Mouse (Mus musculus) heart, postnatal 14 days (tissue): ENCODE data around the gene Inpp4a. TPM values are rescaled to one million over a fixed set of nuclear protein-coding genes. Genes with fewer than 3 reads are reported as not detected.

ENCODE experiments used
- DNase-seq, 2 experiments: peaks; one replicate each; pipeline ENCODE4 v3.0.0; 2021 to 2022
- intact Hi-C: fragments of 180-260 bp; cut with DNase I; formaldehyde crosslinking; loops from one replicate; pipeline ENCODE4 v1.15.1; 2025
- total RNA-seq, 2 experiments: library from RNA; stranded (reverse); gene quantifications; 2 replicates each; pipeline ENCODE4 v1.2.3; 2021

The Inpp4a gene
- total RNA-seq, 2 experiments from 2014 or later: 17.2 to 17.3 TPM

DNA sequence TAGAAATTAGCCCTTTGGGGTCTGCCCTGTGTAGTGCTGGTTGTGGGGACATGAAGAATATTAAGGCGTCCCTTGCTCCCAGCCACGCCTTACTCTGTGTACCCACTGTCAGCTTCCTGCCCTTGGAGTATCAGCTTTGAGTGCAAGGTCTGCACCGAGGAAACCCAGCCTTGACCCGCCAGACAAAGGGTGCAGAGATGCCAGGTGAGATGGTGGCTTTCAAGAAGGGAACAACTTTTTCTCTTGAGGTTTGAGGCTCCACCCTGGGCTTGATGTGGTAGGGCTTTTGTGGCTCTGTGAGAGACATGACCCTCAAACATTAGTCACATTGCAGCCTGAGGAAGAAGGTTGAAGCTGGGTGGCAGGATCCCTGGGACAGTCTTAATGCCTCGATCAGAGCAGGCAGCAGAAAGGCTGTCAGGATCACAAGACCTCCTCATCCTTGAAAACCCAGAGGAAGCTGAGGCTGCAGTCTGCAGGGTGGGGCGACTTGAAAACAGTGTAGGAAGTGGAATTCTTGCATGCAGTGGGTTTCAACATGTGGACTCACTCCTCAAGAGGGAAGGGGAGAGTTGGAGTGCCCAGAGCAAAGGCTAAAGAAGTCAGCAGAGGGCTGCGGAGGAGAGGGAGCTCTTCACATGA is 18.1 kb downstream of the Inpp4a start:
- no peak for DNase-seq
- intact Hi-C loops: no loop called here

- intact Hi-C loops: no loop called here
- no peak for DNase-seq
Observed at GRCm38 (mm10) chr1:37318558-37318957, 18.9 kb downstream of the Inpp4a start.

GRCm38 (mm10) chr1:37322690-37323089 is 23.0 kb downstream of the Inpp4a start:
- DNase-seq: no peak
- intact Hi-C loops: no loop called here

DNA sequence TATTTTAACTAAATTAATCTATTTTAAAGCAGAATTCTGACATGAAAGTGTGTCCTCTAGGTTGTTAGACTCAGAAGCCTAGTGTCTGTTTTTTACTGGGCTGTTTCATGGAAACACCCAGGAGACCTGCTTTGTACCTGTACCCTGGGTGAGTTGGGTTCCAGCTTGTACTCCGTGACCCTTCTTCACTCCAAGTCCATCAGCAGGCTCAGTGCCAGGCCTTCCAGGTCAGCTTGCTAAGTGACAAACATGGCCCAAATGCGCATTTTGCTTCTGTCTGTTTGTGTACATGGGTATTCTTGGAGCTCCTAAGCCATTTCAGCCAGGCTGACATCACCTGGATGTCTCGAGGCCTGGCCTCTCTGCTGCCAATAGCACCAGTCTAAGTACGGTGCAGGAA is 23.5 kb downstream of the Inpp4a start:
- no peak for DNase-seq
- intact Hi-C loops: no loop called here

DNA sequence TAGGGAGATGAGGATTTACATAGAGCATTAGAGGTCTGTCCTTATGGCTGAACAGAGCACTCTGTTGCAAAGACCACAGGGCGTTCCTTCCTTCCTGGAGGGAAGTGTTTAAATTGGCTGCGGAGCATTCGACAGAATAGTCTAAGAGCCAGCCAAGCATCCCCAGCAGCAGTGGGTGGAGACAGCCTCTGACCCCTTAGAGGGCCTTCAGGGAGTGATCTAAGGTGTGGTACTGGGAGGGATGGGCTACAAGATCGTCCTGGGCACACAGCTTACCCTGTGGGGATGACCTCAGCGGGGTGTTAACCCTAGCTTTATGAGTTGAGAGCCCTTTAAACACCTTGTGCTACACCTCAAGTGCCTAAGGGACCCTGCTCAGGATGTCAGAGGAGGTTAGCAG is 24.9 kb downstream of the Inpp4a start:
- DNase-seq: no peak
- intact Hi-C loops: no loop called here

GRCm38 (mm10) chr1:37327311-37327710 is 27.6 kb downstream of the Inpp4a start:
- intact Hi-C loops: no loop called here

DNA sequence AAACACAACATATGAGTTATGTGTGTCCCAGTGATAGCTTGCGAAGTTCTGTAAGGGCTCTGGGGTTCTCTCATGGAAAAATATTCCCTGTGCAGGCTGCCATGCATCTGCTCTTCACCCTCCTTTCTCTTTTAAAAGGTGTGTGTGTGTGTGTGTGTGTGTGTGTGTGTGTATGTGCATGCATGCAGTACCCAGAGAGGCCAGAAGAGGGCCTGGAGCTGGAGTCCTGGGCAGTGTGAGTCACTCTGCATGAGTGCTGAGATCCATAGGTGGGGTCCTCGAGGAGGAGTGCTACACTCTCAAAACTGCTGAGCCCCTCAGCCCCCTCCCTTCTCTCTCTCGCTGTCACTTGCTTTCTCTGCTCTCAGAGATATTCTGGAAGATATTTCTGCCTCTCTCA is 29.5 kb downstream of the Inpp4a start:
- no peak for DNase-seq
- intact Hi-C loops: no loop called here

More at GRCm38 (mm10) chr1:37327311-37327710, 27.6 kb downstream of the Inpp4a start:
- no peak for DNase-seq

DNA sequence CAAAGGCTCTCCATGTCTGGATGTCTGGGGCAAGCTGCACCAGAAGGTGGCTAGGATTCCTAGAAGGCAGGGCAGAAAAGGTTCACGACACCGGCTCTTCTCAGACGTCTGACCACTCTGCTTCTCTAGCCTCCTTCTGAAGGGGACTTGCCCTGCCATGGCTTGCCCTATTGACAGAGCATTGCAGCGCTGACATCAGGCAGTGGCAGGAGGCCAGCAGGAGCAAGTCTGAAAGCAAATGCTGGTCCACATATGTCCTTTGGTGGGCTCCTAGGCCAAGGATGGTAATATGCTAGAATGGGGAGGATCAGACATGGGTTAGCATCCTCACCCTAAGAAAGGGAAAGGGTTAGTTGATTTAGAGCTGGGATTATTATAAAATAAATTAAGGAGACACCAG is 30.2 kb downstream of the Inpp4a start:
- no peak for DNase-seq
- intact Hi-C loops: no loop called here

- DNase-seq: no peak
- intact Hi-C loops: no loop called here
Observed at GRCm38 (mm10) chr1:37332756-37333155, 33.1 kb downstream of the Inpp4a start.

- intact Hi-C loops: no loop called here
Observed at GRCm38 (mm10) chr1:37333741-37334440, 34.2 kb downstream of the Inpp4a start.

DNA sequence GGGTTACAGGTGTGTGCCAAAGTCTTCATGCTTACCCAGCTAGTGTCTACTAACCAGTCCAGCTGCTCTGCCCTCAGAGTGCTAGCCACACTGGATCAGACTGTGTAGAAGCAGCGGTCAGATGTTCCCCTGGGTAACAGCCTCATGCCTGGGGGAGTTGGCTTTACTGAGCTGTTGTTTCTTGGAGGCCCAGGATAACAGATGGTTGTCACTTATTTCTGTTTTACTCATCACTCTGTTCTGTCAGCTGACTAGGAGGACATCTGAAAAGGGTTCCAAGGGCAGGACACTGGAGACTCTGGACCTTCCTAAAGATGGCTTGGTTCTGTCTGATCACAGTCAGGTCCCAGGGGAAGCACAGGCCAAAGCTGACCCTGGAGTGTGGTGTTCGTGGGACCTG is 36.4 kb downstream of the Inpp4a start:
- no peak for DNase-seq
- intact Hi-C loops: no loop called here

More at GRCm38 (mm10) chr1:37333741-37334440, 34.2 kb downstream of the Inpp4a start:
- DNase-seq: no peak

DNA sequence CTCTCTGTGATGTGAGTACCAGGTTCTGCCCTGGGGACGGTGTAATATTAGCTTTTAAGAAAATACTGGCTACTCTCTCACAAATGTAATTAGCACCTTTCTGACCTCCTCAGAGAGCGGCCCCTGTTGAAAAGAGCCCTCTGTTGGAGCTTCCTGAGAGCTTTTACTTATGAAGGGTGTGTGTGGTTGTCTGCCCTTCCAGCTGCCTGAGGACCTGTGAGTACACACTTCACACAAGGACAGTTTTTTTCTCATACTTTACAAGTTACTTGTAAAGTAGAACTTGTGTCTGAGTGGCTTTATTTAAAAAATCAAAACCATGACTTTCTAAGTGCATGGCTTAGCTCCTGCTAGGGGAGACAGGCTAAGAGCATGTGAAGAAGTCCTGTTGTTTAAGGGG is 37.1 kb downstream of the Inpp4a start:
- no peak for DNase-seq
- intact Hi-C loops: no loop called here

DNA sequence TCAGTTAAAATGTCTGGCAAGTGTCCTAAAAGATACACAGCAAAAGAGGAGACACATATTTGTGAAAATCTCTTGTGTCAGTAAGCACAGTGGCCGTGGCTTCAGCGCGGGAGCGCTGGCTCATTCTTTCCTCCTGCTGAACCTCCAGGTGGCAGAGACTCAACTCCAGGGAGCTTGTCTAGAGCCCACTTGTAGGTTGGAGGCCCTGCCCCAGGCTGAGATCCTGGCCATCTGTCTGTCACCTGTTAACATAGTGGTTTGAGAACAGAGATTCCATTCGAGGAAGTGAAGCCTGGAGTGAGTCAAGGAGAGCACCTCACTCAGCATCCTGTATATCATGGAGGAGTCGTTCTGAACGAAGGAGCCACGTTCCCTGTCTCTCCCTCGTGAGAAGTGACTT is 37.6 kb downstream of the Inpp4a start:
- no peak for DNase-seq
- intact Hi-C loops: no loop called here

- intact Hi-C loops: no loop called here
- no peak for DNase-seq
Observed at GRCm38 (mm10) chr1:37339144-37339543, 39.5 kb downstream of the Inpp4a start.

- intact Hi-C loops: no loop called here
Observed at GRCm38 (mm10) chr1:37341347-37341746, 41.7 kb downstream of the Inpp4a start.

DNA sequence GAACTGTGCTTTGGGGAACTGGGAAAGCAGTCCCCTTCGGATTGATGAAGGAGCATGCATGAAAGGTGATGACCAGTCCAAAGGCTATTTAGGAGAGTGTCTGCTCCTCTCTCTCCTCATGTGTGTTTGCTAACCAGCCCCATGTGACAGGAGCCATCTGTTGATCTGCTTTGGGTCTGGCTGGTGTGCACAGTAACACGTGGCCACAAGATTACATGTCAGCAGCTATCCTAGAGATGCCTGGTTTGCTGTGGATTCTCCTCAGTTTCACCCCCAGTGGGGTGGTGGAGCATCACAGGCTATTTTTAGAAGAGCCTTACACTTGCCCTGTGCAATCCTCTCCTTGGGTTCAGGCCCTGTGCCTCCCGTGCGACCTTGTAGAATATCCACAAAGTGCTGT is 42.2 kb downstream of the Inpp4a start:
- DNase-seq: peak; percentile 13 to 36

More at GRCm38 (mm10) chr1:37341347-37341746, 41.7 kb downstream of the Inpp4a start:
- no peak for DNase-seq

GRCm38 (mm10) chr1:37342524-37342923 is 42.9 kb downstream of the Inpp4a start:
- intact Hi-C loops: no loop called here
- DNase-seq: no peak

More for the DNA sequence above, 42.2 kb downstream of the Inpp4a start:
- intact Hi-C loops: no loop called here

- intact Hi-C loops: no loop called here
- DNase-seq: no peak
Observed at GRCm38 (mm10) chr1:37343265-37343664, 43.6 kb downstream of the Inpp4a start.

GRCm38 (mm10) chr1:37344223-37344916 is 44.7 kb downstream of the Inpp4a start:
- DNase-seq: no peak
- intact Hi-C loops: no loop called here

- intact Hi-C loops: no loop called here
- peak; percentile 16 to 48 for DNase-seq
Observed at GRCm38 (mm10) chr1:37347361-37348080, 47.9 kb downstream of the Inpp4a start.
